Mouse (Mus musculus) small intestine, adult 2 months (tissue): ENCODE measurements around the gene Otulin. TPM values are rescaled to one million over a fixed set of nuclear protein-coding genes. Genes with fewer than 3 reads are reported as not detected.

ENCODE experiments used
- H3K27ac ChIP-seq: fragments of 200-500 bp; 2 replicates; pipeline ENCODE4 v1.5.1; 2012; ENCODE audit warnings: low read depth, low read length, control low read depth, inconsistent platforms; ENCODE audit not compliant: insufficient read depth
- H3K27me3 ChIP-seq: fragments of 200-500 bp; 2 replicates; pipeline ENCODE4 v1.6.1; 2012; ENCODE audit warnings: mild to moderate bottlenecking, moderate library complexity, low read length, inconsistent platforms; ENCODE audit not compliant: control insufficient read depth, insufficient read depth
- H3K36me3 ChIP-seq: fragments of 200-500 bp; 2 replicates; pipeline ENCODE4 v1.6.1; 2012; ENCODE audit warnings: mild to moderate bottlenecking, low read length, control low read depth, inconsistent platforms; ENCODE audit not compliant: control insufficient read depth, insufficient read depth
- H3K4me1 ChIP-seq: fragments of 200-500 bp; 2 replicates; pipeline ENCODE4 v1.6.1; 2012; ENCODE audit warnings: low read length, inconsistent platforms, mixed read lengths; ENCODE audit not compliant: control insufficient read depth, insufficient read depth, insufficient read length
- H3K4me3 ChIP-seq: fragments of 200-500 bp; 2 replicates; pipeline ENCODE4 v1.5.1; 2012; ENCODE audit warnings: low read depth, mild to moderate bottlenecking, control low read depth, inconsistent platforms, low read length, moderate library complexity
- CTCF ChIP-seq: fragments of 200-500 bp; IDR thresholded peaks from 2 replicates; pipeline ENCODE4 v1.5.1; 2012; ENCODE audit warnings: low read depth, mild to moderate bottlenecking, control low read depth, inconsistent platforms, low read length, moderate library complexity, mixed read lengths; ENCODE audit not compliant: insufficient replicate concordance, insufficient read length; ENCODE audit errors: extremely low read depth
- POLR2A ChIP-seq: fragments of 200-500 bp; IDR thresholded peaks from 2 replicates; pipeline ENCODE4 v1.6.1; 2012; ENCODE audit warnings: low read depth, mild to moderate bottlenecking, control low read depth, inconsistent platforms, low read length, moderate library complexity
- WGBS: fragments of 180-500 bp; shearing (Covaris S2); methylation state at CpG from one replicate; pipeline ENCODE4 v1.1.7; 2018; 5-methylcytosine and 5-hydroxymethylcytosine counted together
- polyA plus RNA-seq: library from polyadenylated mRNA; depleted of rRNA; stranded (reverse); fragments of >200 nt; gene quantifications from 2 replicates; pipeline ENCODE4 v1.2.3, GENCODE M21; 2012

The Otulin gene
- polyA plus RNA-seq, 1 experiment: 31.8 TPM

GRCm38 (mm10) chr15:27503801-27504730 is 126.4 kb downstream of the Otulin start:
- H3K27ac ChIP-seq: no peak overlapping the region
- no peak for TF ChIP-seq CTCF
- no peak; the same call in 1 of the 2 replicates for TF ChIP-seq POLR2A
- peaks cover 35% of the 10 kb centered on the region for H3K4me1 ChIP-seq
- H3K36me3 ChIP-seq: no peaks in the 10 kb centered on the region
- no peaks in the 10 kb centered on the region for H3K27me3 ChIP-seq
- no peak overlapping the region for H3K4me3 ChIP-seq
- 36% methylated on average over 20 of the region's 20 CpGs for WGBS

- Histone ChIP-seq H3K27me3 (no peaks in the 10 kb centered on the region), H3K36me3 (no peaks in the 10 kb centered on the region), H3K4me3 (no peak overlapping the region), H3K4me1 (peaks cover 30% of the 10 kb centered on the region; the same call in 1 of the 2 replicates), H3K27ac (no peak overlapping the region)
- TF ChIP-seq POLR2A (no peak), CTCF (no peak)
- WGBS: 67% methylated on average over 9 of the region's 9 CpGs
Measured at GRCm38 (mm10) chr15:27503221-27503620, 127.3 kb downstream of the Otulin start.

GRCm38 (mm10) chr15:27502338-27502737 is 128.2 kb downstream of the Otulin start:
- TF ChIP-seq POLR2A: no peak
- TF ChIP-seq CTCF: no peak
- Histone ChIP-seq H3K4me3 (no peak overlapping the region), H3K27me3 (no peaks in the 10 kb centered on the region), H3K4me1 (peaks cover 26% of the 10 kb centered on the region; the same call in 1 of the 2 replicates), H3K27ac (no peak overlapping the region), H3K36me3 (no peaks in the 10 kb centered on the region)
- 55% methylated on average over 13 of the region's 13 CpGs for WGBS

GRCm38 (mm10) chr15:27500390-27500789 is 130.1 kb downstream of the Otulin start:
- Histone ChIP-seq H3K27ac (no peak overlapping the region), H3K27me3 (no peaks in the 10 kb centered on the region), H3K4me1 (peaks cover 15% of the 10 kb centered on the region; the same call in 1 of the 2 replicates), H3K4me3 (no peak overlapping the region), H3K36me3 (no peaks in the 10 kb centered on the region)
- WGBS: 89% methylated on average over 15 of the region's 15 CpGs
- TF ChIP-seq CTCF: no peak
- TF ChIP-seq POLR2A: no peak

GRCm38 (mm10) chr15:27498078-27498477 is 132.4 kb downstream of the Otulin start:
- TF ChIP-seq POLR2A: no peak
- TF ChIP-seq CTCF: no peak
- H3K27me3 ChIP-seq: no peaks in the 10 kb centered on the region
- WGBS: 86% methylated on average over 5 of the region's 5 CpGs

GRCm38 (mm10) chr15:27497300-27497997 is 133.0 kb downstream of the Otulin start:
- no peak for TF ChIP-seq POLR2A
- TF ChIP-seq CTCF: no peak
- no peak overlapping the region for H3K4me3 ChIP-seq
- no peaks in the 10 kb centered on the region for H3K27me3 ChIP-seq
- H3K27ac ChIP-seq: no peak overlapping the region
- H3K4me1 ChIP-seq: peaks cover 14% of the 10 kb centered on the region; the same call in 1 of the 2 replicates
- WGBS: 90% methylated on average over 7 of the region's 7 CpGs
- H3K36me3 ChIP-seq: no peaks in the 10 kb centered on the region

More at GRCm38 (mm10) chr15:27498078-27498477, 132.4 kb downstream of the Otulin start:
- Histone ChIP-seq H3K27ac (no peak overlapping the region), H3K36me3 (no peaks in the 10 kb centered on the region), H3K4me1 (peaks cover 13% of the 10 kb centered on the region; the same call in 1 of the 2 replicates), H3K4me3 (no peak overlapping the region)

GRCm38 (mm10) chr15:27496596-27497299 is 133.7 kb downstream of the Otulin start:
- 92% methylated on average over 11 of the region's 11 CpGs for WGBS
- Histone ChIP-seq H3K27me3 (no peaks in the 10 kb centered on the region), H3K27ac (no peak overlapping the region), H3K4me1 (peaks cover 17% of the 10 kb centered on the region; the same call in 1 of the 2 replicates), H3K4me3 (no peak overlapping the region), H3K36me3 (no peaks in the 10 kb centered on the region)
- TF ChIP-seq CTCF: no peak
- no peak for TF ChIP-seq POLR2A
